Mouse (Mus musculus) heart, embryonic 14.5 days (tissue): Measurements from ENCODE around the gene Trmu. TPM values are rescaled to one million over a fixed set of nuclear protein-coding genes. Genes with fewer than 3 reads are reported as not detected.

ENCODE experiments used
- ATAC-seq: fragments of 200-750 bp; cut with Nextera tagmentation; 2 replicates; pipeline ENCODE4 v1.8.0; 2017; ENCODE audit warnings: low read depth, moderate TSS enrichment; ENCODE audit not compliant: insufficient number of reproducible peaks, insufficient read depth, low FRiP score
- H3K27ac ChIP-seq, 2 experiments: fragments of 200-500 bp in 1 of 2; fragments of 300-500 bp in 1 of 2; sonication (generic) in 1 of 2; replicated peaks in 1 of 2; 2 replicates each; pipeline ENCODE4 v1.5.1; 2012 to 2014; ENCODE audit warnings: low read depth in 2 of 2, low read length in 2 of 2, control low read depth in 1 of 2, mild to moderate bottlenecking in 1 of 2, mixed read lengths in 1 of 2; ENCODE audit not compliant: control insufficient read depth in 1 of 2, insufficient read depth in 1 of 2
- H3K27me3 ChIP-seq: fragments of 300-500 bp; sonication (generic); 2 replicates; pipeline ENCODE4 v1.6.1; 2014; ENCODE audit warnings: mild to moderate bottlenecking, low read length, control low read depth; ENCODE audit not compliant: control insufficient read depth, insufficient read depth
- H3K36me3 ChIP-seq: fragments of 300-500 bp; sonication (generic); 2 replicates; pipeline ENCODE4 v1.6.1; 2014; ENCODE audit warnings: mild to moderate bottlenecking, control low read depth, low read length, mixed read lengths; ENCODE audit not compliant: control insufficient read depth, insufficient read depth
- H3K4me1 ChIP-seq, 2 experiments: fragments of 200-500 bp in 1 of 2; fragments of 300-500 bp in 1 of 2; sonication (generic) in 1 of 2; 2 replicates each; pipeline ENCODE4 v1.6.1; 2012 to 2014; ENCODE audit warnings: low read length in 2 of 2, control low read depth in 1 of 2, mixed read lengths in 1 of 2; ENCODE audit not compliant: control insufficient read depth in 2 of 2, insufficient read depth in 2 of 2
- H3K4me2 ChIP-seq: fragments of 300-500 bp; sonication (generic); 2 replicates; pipeline ENCODE4 v1.6.1; 2014; ENCODE audit warnings: mild to moderate bottlenecking, low read length
- H3K4me3 ChIP-seq, 2 experiments: fragments of 200-500 bp in 1 of 2; fragments of 300-500 bp in 1 of 2; sonication (generic) in 1 of 2; 2 replicates each; pipeline ENCODE4 v1.5.1; 2012 to 2014; ENCODE audit warnings: low read length in 2 of 2, mild to moderate bottlenecking in 2 of 2, control low read depth in 1 of 2, low read depth in 1 of 2, moderate library complexity in 1 of 2; ENCODE audit not compliant: control insufficient read depth in 1 of 2, insufficient read depth in 1 of 2
- H3K9ac ChIP-seq: fragments of 300-500 bp; sonication (generic); 2 replicates; pipeline ENCODE4 v1.6.1; 2014; ENCODE audit warnings: mild to moderate bottlenecking, low read length
- H3K9me3 ChIP-seq: fragments of 300-500 bp; sonication (generic); 2 replicates; pipeline ENCODE4 v1.6.1; 2016; ENCODE audit warnings: low read length, control low read depth; ENCODE audit not compliant: control insufficient read depth
- WGBS: fragments of 180-500 bp; shearing (Covaris S2); extraction: QIAGEN DNeasy Blood & Tissue Kit; methylation state at CpG from one replicate; pipeline ENCODE4 v1.1.7; 2014; 5-methylcytosine and 5-hydroxymethylcytosine counted together
- polyA plus RNA-seq: library from polyadenylated mRNA; unstranded; fragments of >200 nt; fragmentation: Nextera tagmentation; extraction: Ambion mirVana; gene quantifications from 2 replicates; pipeline ENCODE4 v1.2.1, GENCODE M21; 2014

Gene Trmu
- polyA plus RNA-seq, 1 experiment from 2014 or later, result 26.5 TPM

- Histone ChIP-seq H3K4me2 (no peak overlapping the region), H3K9me3 (no peaks in the 10 kb centered on the region), H3K9ac (no peak overlapping the region), H3K4me1 (peaks cover 0 to 4% of the 10 kb centered on the region in 2 experiments; a peak in 1 of 4 replicates), H3K27me3 (no peaks in the 10 kb centered on the region), H3K36me3 (peaks cover 82% of the 10 kb centered on the region), H3K27ac (no peak overlapping the region), H3K4me3 (no peak overlapping the region)
- ATAC-seq, result no peak
- 83% methylated on average over 10 of the region's 10 CpGs for WGBS
Observed at GRCm38 (mm10) chr15:85897113-85897512, 18.0 kb downstream of the Trmu start.

DNA sequence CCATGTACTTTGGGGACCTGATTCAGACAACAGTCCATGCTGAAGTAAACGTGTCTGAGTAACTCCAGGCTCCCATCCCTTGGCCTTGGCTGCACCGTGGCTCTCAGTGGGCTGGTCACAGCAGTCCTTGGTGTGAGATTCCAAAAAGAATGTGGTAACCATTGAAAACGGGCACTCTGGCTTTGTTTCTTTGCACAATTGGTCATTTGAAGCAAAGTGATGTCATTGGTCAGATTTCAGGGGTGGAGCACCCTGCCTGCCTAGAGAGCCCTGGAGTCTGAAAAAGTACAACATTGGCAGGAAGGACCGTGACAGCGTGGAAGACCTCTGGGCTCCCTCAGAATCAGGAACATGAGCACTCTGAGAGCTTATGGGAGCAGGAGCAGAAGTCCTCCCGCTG is 20.3 kb downstream of the Trmu start:
- no peak overlapping the region for H3K9ac ChIP-seq
- no peak for ATAC-seq
- H3K4me1 ChIP-seq, result no peaks in the 10 kb centered on the region
- no peak overlapping the region for H3K4me3 ChIP-seq
- no peaks in the 10 kb centered on the region for H3K9me3 ChIP-seq
- no peak overlapping the region for H3K4me2 ChIP-seq
- WGBS, result 76% methylated on average over 6 of the region's 6 CpGs
- H3K36me3 ChIP-seq, result peaks cover 60% of the 10 kb centered on the region
- H3K27me3 ChIP-seq, result no peaks in the 10 kb centered on the region
- H3K27ac ChIP-seq, result no peak overlapping the region

DNA sequence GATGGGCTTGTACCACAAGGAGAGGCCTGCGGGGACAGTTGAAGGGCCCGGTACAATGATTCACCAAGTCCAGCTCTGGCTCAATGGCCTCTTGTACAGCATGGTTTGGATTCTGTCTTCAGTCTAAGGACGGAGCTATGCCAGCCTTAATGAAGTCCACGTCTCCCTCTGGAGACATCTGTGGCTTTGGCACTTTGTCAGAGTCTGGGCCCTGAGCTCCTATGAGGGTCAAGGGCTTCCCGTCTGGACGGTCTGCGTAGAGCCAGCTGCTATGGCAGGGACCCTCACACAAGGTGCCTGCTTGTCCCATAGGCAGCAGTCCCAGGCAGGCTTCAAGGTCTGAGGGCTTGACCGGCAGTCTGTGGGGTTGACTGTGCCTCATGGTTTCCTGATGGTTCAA is 21.2 kb downstream of the Trmu start:
- no peak overlapping the region for H3K4me2 ChIP-seq
- no peak for ATAC-seq
- 88% methylated on average over 8 of the region's 8 CpGs for WGBS
- no peak overlapping the region for H3K9ac ChIP-seq
- H3K4me3 ChIP-seq, result no peak overlapping the region
- peaks cover 51% of the 10 kb centered on the region for H3K36me3 ChIP-seq
- no peaks in the 10 kb centered on the region for H3K9me3 ChIP-seq
- H3K4me1 ChIP-seq, result no peaks in the 10 kb centered on the region
- no peak overlapping the region for H3K27ac ChIP-seq
- no peaks in the 10 kb centered on the region for H3K27me3 ChIP-seq

GRCm38 (mm10) chr15:85900801-85901200 is 21.7 kb downstream of the Trmu start:
- 70% methylated on average over 12 of the region's 12 CpGs for WGBS
- ATAC-seq, result no peak
- H3K36me3 ChIP-seq, result peaks cover 46% of the 10 kb centered on the region

GRCm38 (mm10) chr15:85902505-85902904 is 23.4 kb downstream of the Trmu start:
- no peaks in the 10 kb centered on the region for H3K27me3 ChIP-seq
- 62% methylated on average over 10 of the region's 10 CpGs for WGBS
- no peak overlapping the region for H3K27ac ChIP-seq
- peaks cover 31% of the 10 kb centered on the region for H3K36me3 ChIP-seq
- no peaks in the 10 kb centered on the region for H3K4me1 ChIP-seq
- no peaks in the 10 kb centered on the region for H3K9me3 ChIP-seq
- no peak overlapping the region for H3K4me2 ChIP-seq
- no peak overlapping the region for H3K4me3 ChIP-seq
- no peak overlapping the region for H3K9ac ChIP-seq
- ATAC-seq, result no peak

More at GRCm38 (mm10) chr15:85900801-85901200, 21.7 kb downstream of the Trmu start:
- no peak overlapping the region for H3K27ac ChIP-seq
- no peaks in the 10 kb centered on the region for H3K27me3 ChIP-seq
- H3K9ac ChIP-seq, result no peak overlapping the region
- no peak overlapping the region for H3K4me2 ChIP-seq
- no peaks in the 10 kb centered on the region for H3K9me3 ChIP-seq
- H3K4me1 ChIP-seq, result no peaks in the 10 kb centered on the region
- H3K4me3 ChIP-seq, result no peak overlapping the region

GRCm38 (mm10) chr15:85903826-85904225 is 24.7 kb downstream of the Trmu start:
- no peaks in the 10 kb centered on the region for H3K9me3 ChIP-seq
- peaks cover 19% of the 10 kb centered on the region for H3K36me3 ChIP-seq
- no peak overlapping the region for H3K4me2 ChIP-seq
- no peak overlapping the region for H3K9ac ChIP-seq
- H3K27me3 ChIP-seq, result no peaks in the 10 kb centered on the region
- no peaks in the 10 kb centered on the region for H3K4me1 ChIP-seq
- ATAC-seq, result no peak
- H3K27ac ChIP-seq, result no peak overlapping the region
- no peak overlapping the region for H3K4me3 ChIP-seq
- WGBS, result 57% methylated on average over 8 of the region's 8 CpGs

GRCm38 (mm10) chr15:85908660-85909491 is 29.8 kb downstream of the Trmu start:
- WGBS, result 85% methylated on average over 7 of the region's 7 CpGs
- no peak overlapping the region for H3K27ac ChIP-seq
- ATAC-seq, result no peak
- no peak overlapping the region for H3K4me2 ChIP-seq
- H3K9me3 ChIP-seq, result no peaks in the 10 kb centered on the region
- H3K4me1 ChIP-seq, result peaks cover 4 to 13% of the 10 kb centered on the region in 2 experiments; a peak in 2 of 4 replicates
- no peaks in the 10 kb centered on the region for H3K27me3 ChIP-seq
- H3K4me3 ChIP-seq, result no peak overlapping the region
- no peaks in the 10 kb centered on the region for H3K36me3 ChIP-seq
- no peak overlapping the region for H3K9ac ChIP-seq

DNA sequence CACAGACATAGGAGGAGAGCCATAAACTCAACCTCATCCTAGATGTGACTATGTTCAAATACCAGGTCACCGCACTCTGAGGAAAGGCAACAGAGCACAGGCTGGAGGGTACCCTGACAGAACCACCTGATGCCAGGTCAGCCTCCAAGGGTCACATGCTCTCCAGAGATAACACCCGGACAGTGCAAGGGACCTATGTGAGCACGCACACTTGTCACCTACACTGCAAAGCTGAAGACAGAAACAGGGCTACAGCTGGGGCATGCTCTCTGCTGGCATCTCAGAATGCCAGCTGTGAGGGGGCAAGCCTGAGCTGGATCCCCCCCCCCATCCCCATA is 30.3 kb downstream of the Trmu start:
- no peaks in the 10 kb centered on the region for H3K9me3 ChIP-seq
- no peak overlapping the region for H3K4me3 ChIP-seq
- H3K27me3 ChIP-seq, result no peaks in the 10 kb centered on the region
- H3K27ac ChIP-seq, result no peak overlapping the region
- H3K9ac ChIP-seq, result no peak overlapping the region
- H3K4me2 ChIP-seq, result no peak overlapping the region
- H3K4me1 ChIP-seq, result peaks cover 4 to 13% of the 10 kb centered on the region in 2 experiments; a peak in 2 of 4 replicates
- no peaks in the 10 kb centered on the region for H3K36me3 ChIP-seq
- 63% methylated on average over 3 of the region's 3 CpGs for WGBS
- ATAC-seq, result no peak
